Mouse (Mus musculus) thymus, postnatal 0 days (tissue): ENCODE data around the gene Pdcd1lg2. TPM values are rescaled to one million over a fixed set of nuclear protein-coding genes. Genes with fewer than 3 reads are reported as not detected.
"Not testable (repeated sequence)": the region's sequence is repeated elsewhere in the genome, so short reads cannot be mapped to it uniquely, and the experiment has no call there.

Experiments used
- DNase-seq: peaks from one replicate; pipeline ENCODE4 v3.0.0-alpha.2; 2015; ENCODE audit warnings: low spot score
- polyA plus RNA-seq: library from polyadenylated mRNA; unstranded; fragments of >200 nt; fragmentation: Nextera tagmentation; extraction: Ambion mirVana; gene quantifications from 2 replicates; pipeline ENCODE4 v1.2.1, GENCODE M21; 2015

The Pdcd1lg2 gene
- polyA plus RNA-seq, 1 experiment from 2014 or later, result 4.6 TPM

DNA sequence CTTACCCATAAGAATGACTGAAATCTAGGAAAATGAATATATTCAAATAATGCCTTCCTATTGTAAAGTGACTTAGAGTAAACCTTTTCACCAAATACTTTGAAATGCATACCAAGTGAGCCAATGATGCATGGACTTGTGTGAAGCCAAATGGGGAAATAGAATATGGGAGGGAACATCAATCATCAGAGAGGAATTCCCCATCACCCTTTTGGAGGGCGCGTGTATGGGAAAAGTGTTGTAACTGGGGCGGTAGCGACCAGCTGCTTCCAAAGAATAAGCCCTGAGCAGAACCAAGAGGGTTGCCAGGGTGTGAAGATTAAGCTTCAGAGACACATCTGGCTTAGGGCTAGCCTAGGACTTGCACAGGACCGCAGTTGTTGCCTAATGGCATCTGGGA lies 27.4 kb upstream of the Pdcd1lg2 start:
- DNase-seq, result no peak

DNA sequence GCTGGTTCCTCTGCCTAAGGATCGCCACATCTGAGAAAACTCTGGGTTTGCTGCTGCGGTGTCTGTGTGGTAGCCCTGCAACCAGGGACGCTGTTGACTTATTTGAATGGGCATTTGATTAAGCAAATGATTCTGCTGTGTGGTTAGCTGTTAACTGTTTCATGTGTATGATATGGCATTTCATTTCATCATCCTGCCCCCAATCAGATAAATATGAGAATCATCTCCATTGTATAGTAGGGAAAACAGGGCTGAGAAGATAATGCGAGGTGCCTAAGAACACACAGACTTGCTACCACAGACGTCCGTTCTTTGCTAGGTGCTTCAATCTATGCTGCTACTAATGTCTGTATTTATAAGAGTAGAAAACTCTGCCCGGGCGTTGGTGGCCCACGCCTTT lies 26.3 kb upstream of the Pdcd1lg2 start:
- no peak for DNase-seq

- no peak for DNase-seq
These were observed 25.7 kb upstream of the Pdcd1lg2 start for GRCm38 (mm10) chr19:29384994-29385393.

- DNase-seq, result no peak
These were observed 24.9 kb upstream of the Pdcd1lg2 start for GRCm38 (mm10) chr19:29385822-29386221.

- DNase-seq, result no peak
These were observed 21.9 kb upstream of the Pdcd1lg2 start for GRCm38 (mm10) chr19:29388818-29389217.

GRCm38 (mm10) chr19:29390483-29390882 lies 20.2 kb upstream of the Pdcd1lg2 start:
- no peak for DNase-seq

DNA sequence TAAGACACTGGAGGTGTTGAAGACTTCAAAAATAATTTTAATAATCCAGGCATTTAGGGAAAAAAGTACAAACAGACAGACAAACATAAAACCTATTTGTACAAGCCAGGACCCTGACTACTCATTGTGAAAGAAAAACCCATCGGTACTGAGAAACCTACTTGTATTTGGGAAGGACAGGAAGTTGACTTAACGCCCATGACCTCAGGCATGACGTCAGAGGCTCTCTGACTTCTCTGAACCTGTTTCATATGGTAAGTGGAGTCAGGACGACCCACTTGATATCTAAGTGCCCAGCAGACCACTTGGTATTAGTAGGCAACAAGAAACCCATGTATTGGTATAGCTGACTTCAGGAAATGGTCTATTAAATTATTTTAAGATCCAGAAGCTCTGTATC lies 19.4 kb upstream of the Pdcd1lg2 start:
- DNase-seq, result no peak

GRCm38 (mm10) chr19:29393333-29393732 lies 17.4 kb upstream of the Pdcd1lg2 start:
- no peak for DNase-seq

DNA sequence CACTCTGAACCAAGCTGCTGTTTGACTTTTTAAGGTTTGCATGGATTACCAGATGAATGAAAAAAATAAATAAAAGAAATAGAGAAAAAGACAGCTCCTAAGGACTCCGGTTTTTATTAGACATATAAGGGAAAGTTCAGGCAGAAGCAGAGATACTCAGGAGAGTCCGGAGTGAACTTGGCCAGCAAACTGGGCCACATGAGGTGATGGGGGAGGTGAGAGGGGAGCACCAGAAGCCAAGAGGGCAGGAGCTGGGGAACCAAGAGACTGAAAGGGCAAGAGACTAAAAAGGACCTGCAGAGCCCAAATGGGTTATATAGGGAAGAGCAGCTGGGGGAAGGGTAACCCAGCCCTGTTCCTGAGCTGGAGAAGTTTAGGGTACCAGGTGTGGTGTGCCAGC lies 16.0 kb upstream of the Pdcd1lg2 start:
- DNase-seq, result no peak

- no peak for DNase-seq
These were observed 14.4 kb upstream of the Pdcd1lg2 start for GRCm38 (mm10) chr19:29396353-29396752.

- no peak for DNase-seq
These were observed 10.9 kb upstream of the Pdcd1lg2 start for GRCm38 (mm10) chr19:29399786-29400185.

GRCm38 (mm10) chr19:29400466-29400865 lies 10.3 kb upstream of the Pdcd1lg2 start:
- DNase-seq, result no peak

DNA sequence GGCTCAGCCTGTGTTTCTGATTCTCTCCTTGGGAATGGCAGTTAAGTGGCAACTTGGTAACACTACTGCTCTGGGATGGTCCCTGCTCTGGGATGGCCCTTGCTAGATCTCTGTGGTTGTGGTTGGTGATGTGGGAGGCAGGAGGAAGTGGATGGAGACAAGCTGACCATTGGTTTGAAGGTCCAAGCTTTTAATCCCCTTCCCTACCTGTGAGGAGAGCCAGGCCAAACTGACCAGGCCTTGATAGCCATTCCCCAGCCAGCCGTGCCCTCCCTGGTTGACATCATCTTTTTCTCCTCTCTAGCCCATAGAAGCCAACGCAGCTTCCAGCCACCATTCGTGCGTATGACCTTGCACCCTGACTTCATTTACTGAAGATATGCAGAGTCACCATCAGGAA lies 8.1 kb upstream of the Pdcd1lg2 start:
- DNase-seq, result no peak

DNA sequence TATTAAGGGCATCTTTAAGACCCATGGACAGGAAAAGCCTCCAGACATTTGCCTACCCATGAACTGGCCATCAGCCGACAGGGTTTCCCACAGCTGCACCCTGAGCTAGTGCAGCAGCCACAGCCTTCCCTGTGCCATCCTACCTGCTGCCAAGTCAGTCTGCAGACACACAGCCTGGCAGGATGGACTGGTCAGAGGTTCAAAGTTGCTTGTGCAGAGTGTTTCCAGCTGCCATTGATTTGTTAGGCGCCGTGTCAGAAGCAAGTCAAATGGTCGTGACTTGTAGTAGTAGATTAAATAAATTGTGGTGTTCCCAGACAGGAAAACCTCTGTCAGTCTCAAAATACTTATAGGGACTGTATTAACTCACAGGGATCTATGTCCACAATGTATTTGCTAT lies 7.5 kb upstream of the Pdcd1lg2 start:
- DNase-seq, result no peak

- no peak for DNase-seq
These were observed 5.3 kb upstream of the Pdcd1lg2 start for GRCm38 (mm10) chr19:29405388-29405787.

DNA sequence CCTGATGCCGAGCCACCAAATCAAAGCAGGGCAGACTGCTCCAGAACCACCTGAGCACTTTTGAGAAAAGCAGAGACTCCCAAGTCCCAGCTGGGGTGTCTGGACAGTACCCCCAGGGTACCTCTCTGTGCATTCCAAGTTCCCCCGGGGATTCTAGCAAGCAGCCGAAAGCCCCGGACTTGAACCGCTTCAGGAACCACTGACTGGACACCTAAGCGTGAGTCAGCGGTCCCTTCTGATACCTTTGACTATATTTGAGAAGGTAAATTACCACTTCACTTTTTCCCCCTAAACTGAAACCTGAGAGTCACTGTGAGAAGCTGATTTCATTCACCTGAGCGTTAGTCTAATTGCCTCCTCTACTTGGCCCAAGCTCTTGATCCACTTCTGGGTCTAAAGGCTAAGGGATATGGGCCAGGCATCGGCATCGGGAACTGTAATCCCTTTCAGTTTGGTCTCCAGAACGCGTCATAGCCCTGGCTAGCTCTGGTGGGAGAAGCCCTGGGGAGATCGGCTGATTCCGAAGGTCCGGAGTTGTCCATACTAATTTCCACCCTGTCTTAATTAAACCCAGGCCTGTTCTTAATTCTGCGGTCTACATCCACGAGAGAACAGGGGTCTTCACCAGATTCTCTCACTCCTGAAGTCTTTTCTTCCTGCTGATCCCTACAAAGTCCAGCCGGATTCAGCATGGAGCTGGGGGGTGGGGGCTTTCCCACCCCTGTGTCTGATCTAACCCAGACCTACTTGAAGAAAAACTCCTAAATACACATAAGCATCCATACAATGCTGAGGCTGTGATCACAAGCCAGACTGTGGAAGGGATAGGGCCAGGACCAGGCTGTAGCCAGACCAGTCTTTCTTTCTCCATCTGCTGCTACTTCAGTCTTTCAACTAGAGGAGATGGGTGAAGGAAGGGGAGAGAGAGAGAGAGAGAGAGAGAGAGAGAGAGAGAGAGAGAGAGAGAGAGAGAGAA lies 4.4 kb upstream of the Pdcd1lg2 start:
- no peak for DNase-seq

- no peak for DNase-seq
These were observed 2.0 kb downstream of the Pdcd1lg2 start for GRCm38 (mm10) chr19:29412476-29413420.

- no peak for DNase-seq
These were observed 3.8 kb downstream of the Pdcd1lg2 start for GRCm38 (mm10) chr19:29414513-29414912.

- DNase-seq, result not testable (repeated sequence)
These were observed 4.2 kb downstream of the Pdcd1lg2 start for GRCm38 (mm10) chr19:29414917-29415316.

GRCm38 (mm10) chr19:29416393-29416902 lies 5.7 kb downstream of the Pdcd1lg2 start:
- no peak for DNase-seq

DNA sequence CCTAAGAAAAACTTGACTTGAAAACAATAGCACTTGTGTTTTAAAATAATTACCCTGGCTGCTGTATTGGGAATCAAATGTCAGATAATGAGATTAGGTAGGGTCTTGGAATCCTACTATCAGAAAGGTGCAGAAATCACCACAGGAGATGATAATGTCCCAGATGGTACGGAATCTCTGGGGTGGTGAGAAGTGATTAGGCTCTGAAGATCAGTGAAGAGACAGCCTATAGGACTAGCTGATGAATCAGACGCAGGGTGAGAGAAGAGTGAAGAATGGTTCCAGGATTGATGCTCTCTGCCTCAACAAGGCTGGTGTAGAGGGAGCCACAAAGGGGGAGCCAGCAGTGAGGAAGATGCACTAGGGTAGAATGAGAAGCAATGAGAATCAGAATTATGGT lies 6.5 kb downstream of the Pdcd1lg2 start:
- no peak for DNase-seq

DNA sequence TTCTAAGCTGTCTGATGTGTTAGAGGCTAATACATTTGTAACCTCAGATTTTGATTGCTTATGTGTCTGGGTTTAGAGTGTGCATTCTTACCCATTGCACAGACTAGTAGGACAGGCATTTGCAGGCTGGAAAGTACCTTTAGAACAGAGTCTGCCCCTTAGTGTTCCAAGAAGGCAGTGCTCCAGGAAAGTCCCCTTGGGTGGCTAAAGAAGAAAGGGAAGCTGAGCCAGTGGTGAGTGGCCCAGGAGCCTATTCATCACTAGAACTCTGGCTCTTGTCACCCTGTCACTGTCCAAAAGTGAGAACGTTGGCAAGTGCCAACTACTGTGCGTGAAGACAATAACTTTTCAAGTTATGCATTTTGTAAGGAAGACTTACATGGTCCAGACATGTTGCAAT lies 7.2 kb downstream of the Pdcd1lg2 start:
- DNase-seq, result no peak
